Mouse (Mus musculus) liver, adult 2 months (tissue): ENCODE measurements around the gene Acvr1b. TPM values are rescaled to one million over a fixed set of nuclear protein-coding genes. Genes with fewer than 3 reads are reported as not detected.
A peak's percentile ranks its signal among the peaks of the same experiment; 100 is the strongest.

Source experiments
- DNase-seq: peaks from one replicate; pipeline ENCODE4 v3.0.0-alpha.2; 2011; ENCODE audit warnings: low read depth, low spot score; ENCODE audit errors: extremely low read depth
- H3K27ac ChIP-seq: fragments of 200-500 bp; replicated peaks from 2 replicates; pipeline ENCODE4 v1.5.1; 2012; ENCODE audit warnings: low read depth, mild to moderate bottlenecking, control low read depth, inconsistent platforms, low read length; ENCODE audit not compliant: insufficient read depth
- H3K27me3 ChIP-seq: fragments of 200-500 bp; 2 replicates; pipeline ENCODE4 v1.6.1; 2012; ENCODE audit warnings: mild to moderate bottlenecking, moderate library complexity, low read length, inconsistent platforms; ENCODE audit not compliant: control insufficient read depth, insufficient read depth
- H3K36me3 ChIP-seq: fragments of 200-500 bp; 2 replicates; pipeline ENCODE4 v1.6.1; 2012; ENCODE audit warnings: low read length, inconsistent platforms; ENCODE audit not compliant: control insufficient read depth, insufficient read depth
- H3K4me1 ChIP-seq: fragments of 200-500 bp; 2 replicates; pipeline ENCODE4 v1.6.1; 2011; ENCODE audit warnings: low read length; ENCODE audit not compliant: control insufficient read depth, insufficient read depth
- H3K4me3 ChIP-seq: fragments of 200-500 bp; 2 replicates; pipeline ENCODE4 v1.5.1; 2011; ENCODE audit warnings: low read depth, mild to moderate bottlenecking, control low read depth, low read length, moderate library complexity; ENCODE audit not compliant: insufficient read depth
- H3K79me2 ChIP-seq: fragments of 200-500 bp; 2 replicates; pipeline ENCODE4 v1.6.1; 2012; ENCODE audit warnings: inconsistent platforms, mild to moderate bottlenecking, low read length, moderate library complexity; ENCODE audit not compliant: control insufficient read depth, insufficient read depth
- H3K9ac ChIP-seq: fragments of 200-500 bp; 2 replicates; pipeline ENCODE4 v1.6.1; 2012; ENCODE audit warnings: low read depth, mild to moderate bottlenecking, control low read depth, inconsistent platforms, low read length
- CTCF ChIP-seq: fragments of 200-500 bp; IDR thresholded peaks from 2 replicates; pipeline ENCODE4 v1.5.1; 2011; ENCODE audit warnings: low read depth, low read length, control low read depth
- POLR2A ChIP-seq: fragments of 200-500 bp; IDR thresholded peaks from 2 replicates; pipeline ENCODE4 v1.6.1; 2011; ENCODE audit warnings: low read length, control low read depth; ENCODE audit not compliant: insufficient read depth; ENCODE audit errors: extremely low read depth
- WGBS: fragments of 180-500 bp; shearing (Covaris S2); methylation state at CpG from one replicate; pipeline ENCODE4 v1.1.7; 2018; 5-methylcytosine and 5-hydroxymethylcytosine counted together
- polyA plus RNA-seq: library from polyadenylated mRNA; depleted of rRNA; stranded (reverse); fragments of >200 nt; gene quantifications from 2 replicates; pipeline ENCODE4 v1.2.3, GENCODE M21; 2012
- total RNA-seq: library from RNA; depleted of rRNA; stranded (reverse); fragments of >200 nt; gene quantifications from 2 replicates; pipeline ENCODE4 v1.2.3, GENCODE M21; 2014

The Acvr1b gene
- total and polyA plus RNA-seq, 2 experiments = 5.0 to 9.6 TPM

GRCm38 (mm10) chr15:101255842-101256462, 82.1 kb downstream of the Acvr1b start:
- DNase-seq = no peak
- Histone ChIP-seq H3K27ac (no peak overlapping the region), H3K9ac (no peak overlapping the region), H3K27me3 (no peaks in the 10 kb centered on the region), H3K79me2 (no peaks in the 10 kb centered on the region), H3K36me3 (no peaks in the 10 kb centered on the region), H3K4me1 (peaks cover 6% of the 10 kb centered on the region), H3K4me3 (no peak overlapping the region)
- TF ChIP-seq POLR2A (no peak), CTCF (no peak)
- WGBS = 87% methylated on average over 7 of the region's 7 CpGs

- Histone ChIP-seq H3K4me1 (peaks cover 6% of the 10 kb centered on the region), H3K36me3 (no peaks in the 10 kb centered on the region), H3K4me3 (no peak overlapping the region), H3K27me3 (no peaks in the 10 kb centered on the region), H3K79me2 (no peaks in the 10 kb centered on the region), H3K9ac (no peak overlapping the region), H3K27ac (no peak overlapping the region)
- DNase-seq = no peak
- TF ChIP-seq POLR2A (no peak), CTCF (no peak)
- 77% methylated on average over 14 of the region's 14 CpGs for WGBS
Observed at GRCm38 (mm10) chr15:101256463-101257206, 82.8 kb downstream of the Acvr1b start.

- no peak for DNase-seq
- H3K36me3 ChIP-seq = no peaks in the 10 kb centered on the region
- no peak overlapping the region for H3K9ac ChIP-seq
- H3K4me3 ChIP-seq = no peak overlapping the region
- peaks cover 8% of the 10 kb centered on the region for H3K4me1 ChIP-seq
- no peaks in the 10 kb centered on the region for H3K79me2 ChIP-seq
- 91% methylated on average over 11 of the region's 11 CpGs for WGBS
- TF ChIP-seq POLR2A (no peak), CTCF (no peak)
- H3K27me3 ChIP-seq = no peaks in the 10 kb centered on the region
- no peak overlapping the region for H3K27ac ChIP-seq
Observed at GRCm38 (mm10) chr15:101258420-101258819, 84.6 kb downstream of the Acvr1b start.

GRCm38 (mm10) chr15:101259922-101260321, 86.1 kb downstream of the Acvr1b start:
- DNase-seq = no peak
- Histone ChIP-seq H3K36me3 (no peaks in the 10 kb centered on the region), H3K4me3 (no peak overlapping the region), H3K27me3 (no peaks in the 10 kb centered on the region), H3K9ac (no peak overlapping the region), H3K4me1 (peaks cover 6% of the 10 kb centered on the region; the same call in 1 of the 2 replicates), H3K27ac (no peak overlapping the region; the same call in 1 of the 2 replicates), H3K79me2 (no peaks in the 10 kb centered on the region)
- TF ChIP-seq CTCF (no peak), POLR2A (no peak)
- WGBS = 64% methylated on average over 3 of the region's 3 CpGs

- H3K79me2 ChIP-seq = no peaks in the 10 kb centered on the region
Observed at GRCm38 (mm10) chr15:101260387-101260786, 86.5 kb downstream of the Acvr1b start.

GRCm38 (mm10) chr15:101260874-101261622, 87.2 kb downstream of the Acvr1b start:
- TF ChIP-seq CTCF (no peak), POLR2A (no peak)
- Histone ChIP-seq H3K27me3 (no peaks in the 10 kb centered on the region), H3K36me3 (no peaks in the 10 kb centered on the region), H3K9ac (0 out of 2 replicates have a peak overlapping the region, but pooled peaks have one; percentile 33), H3K27ac (peak overlapping the region; percentile 46), H3K4me3 (no peak overlapping the region), H3K79me2 (no peaks in the 10 kb centered on the region), H3K4me1 (peaks cover 6% of the 10 kb centered on the region)
- WGBS = 66% methylated on average over 13 of the region's 13 CpGs
- no peak for DNase-seq

More at GRCm38 (mm10) chr15:101260387-101260786, 86.5 kb downstream of the Acvr1b start:
- TF ChIP-seq POLR2A (no peak), CTCF (no peak)
- Histone ChIP-seq H3K36me3 (no peaks in the 10 kb centered on the region), H3K27ac (no peak overlapping the region; the same call in 1 of the 2 replicates), H3K27me3 (no peaks in the 10 kb centered on the region), H3K4me1 (peaks cover 6% of the 10 kb centered on the region; the same call in 1 of the 2 replicates), H3K4me3 (no peak overlapping the region), H3K9ac (no peak overlapping the region)
- WGBS = 27% methylated on average over 10 of the region's 10 CpGs
- peak; percentile 88 for DNase-seq
